Mouse (Mus musculus) heart, embryonic 14.5 days (tissue): ENCODE data around the gene Coro1c. TPM values are rescaled to one million over a fixed set of nuclear protein-coding genes. Genes with fewer than 3 reads are reported as not detected.

ENCODE experiments used
- ATAC-seq: fragments of 200-750 bp; cut with Nextera tagmentation; 2 replicates; pipeline ENCODE4 v1.8.0; 2017; ENCODE audit warnings: low read depth, moderate TSS enrichment; ENCODE audit not compliant: insufficient number of reproducible peaks, insufficient read depth, low FRiP score
- H3K27ac ChIP-seq, 2 experiments: fragments of 200-500 bp in 1 of 2; fragments of 300-500 bp in 1 of 2; sonication (generic) in 1 of 2; replicated peaks in 1 of 2; 2 replicates each; pipeline ENCODE4 v1.5.1; 2012 to 2014; ENCODE audit warnings: low read depth in 2 of 2, low read length in 2 of 2, control low read depth in 1 of 2, mild to moderate bottlenecking in 1 of 2, mixed read lengths in 1 of 2; ENCODE audit not compliant: control insufficient read depth in 1 of 2, insufficient read depth in 1 of 2
- H3K27me3 ChIP-seq: fragments of 300-500 bp; sonication (generic); 2 replicates; pipeline ENCODE4 v1.6.1; 2014; ENCODE audit warnings: mild to moderate bottlenecking, low read length, control low read depth; ENCODE audit not compliant: control insufficient read depth, insufficient read depth
- H3K36me3 ChIP-seq: fragments of 300-500 bp; sonication (generic); 2 replicates; pipeline ENCODE4 v1.6.1; 2014; ENCODE audit warnings: mild to moderate bottlenecking, control low read depth, low read length, mixed read lengths; ENCODE audit not compliant: control insufficient read depth, insufficient read depth
- H3K4me1 ChIP-seq, 2 experiments: fragments of 200-500 bp in 1 of 2; fragments of 300-500 bp in 1 of 2; sonication (generic) in 1 of 2; 2 replicates each; pipeline ENCODE4 v1.6.1; 2012 to 2014; ENCODE audit warnings: low read length in 2 of 2, control low read depth in 1 of 2, mixed read lengths in 1 of 2; ENCODE audit not compliant: control insufficient read depth in 2 of 2, insufficient read depth in 2 of 2
- H3K4me2 ChIP-seq: fragments of 300-500 bp; sonication (generic); 2 replicates; pipeline ENCODE4 v1.6.1; 2014; ENCODE audit warnings: mild to moderate bottlenecking, low read length
- H3K4me3 ChIP-seq, 2 experiments: fragments of 200-500 bp in 1 of 2; fragments of 300-500 bp in 1 of 2; sonication (generic) in 1 of 2; 2 replicates each; pipeline ENCODE4 v1.5.1; 2012 to 2014; ENCODE audit warnings: low read length in 2 of 2, mild to moderate bottlenecking in 2 of 2, control low read depth in 1 of 2, low read depth in 1 of 2, moderate library complexity in 1 of 2; ENCODE audit not compliant: control insufficient read depth in 1 of 2, insufficient read depth in 1 of 2
- H3K9ac ChIP-seq: fragments of 300-500 bp; sonication (generic); 2 replicates; pipeline ENCODE4 v1.6.1; 2014; ENCODE audit warnings: mild to moderate bottlenecking, low read length
- H3K9me3 ChIP-seq: fragments of 300-500 bp; sonication (generic); 2 replicates; pipeline ENCODE4 v1.6.1; 2016; ENCODE audit warnings: low read length, control low read depth; ENCODE audit not compliant: control insufficient read depth
- WGBS: fragments of 180-500 bp; shearing (Covaris S2); extraction: QIAGEN DNeasy Blood & Tissue Kit; methylation state at CpG from one replicate; pipeline ENCODE4 v1.1.7; 2014; 5-methylcytosine and 5-hydroxymethylcytosine counted together
- polyA plus RNA-seq: library from polyadenylated mRNA; unstranded; fragments of >200 nt; fragmentation: Nextera tagmentation; extraction: Ambion mirVana; gene quantifications from 2 replicates; pipeline ENCODE4 v1.2.1, GENCODE M21; 2014

The Coro1c gene
- polyA plus RNA-seq, 1 experiment from 2014 or later: 84.9 TPM

- WGBS: 88% methylated on average over 10 of the region's 10 CpGs
- H3K36me3 ChIP-seq: peaks cover 39% of the 10 kb centered on the region
- H3K9ac ChIP-seq: peak overlapping the region; percentile 68
- no peak for ATAC-seq
- H3K9me3 ChIP-seq: no peaks in the 10 kb centered on the region
- peak overlapping the region; percentile 95 for H3K27ac ChIP-seq
- H3K4me2 ChIP-seq: 0 out of 2 replicates have a peak overlapping the region, but pooled peaks have one; percentile 12
- H3K27me3 ChIP-seq: no peaks in the 10 kb centered on the region
- H3K4me3 ChIP-seq: no peak overlapping the region
- peaks cover 54 to 74% of the 10 kb centered on the region in 2 experiments for H3K4me1 ChIP-seq
Observed at GRCm38 (mm10) chr5:113855117-113855516, 53.4 kb downstream of the Coro1c start.

GRCm38 (mm10) chr5:113854494-113854893 lies 54.1 kb downstream of the Coro1c start:
- 36% methylated on average over 14 of the region's 14 CpGs for whole genome bisulfite sequencing
- Histone ChIP-seq H3K9ac (no peak overlapping the region), H3K27ac (peak overlapping the region in 1 of 2 experiments; percentile 95; a peak in 2 of 4 replicates), H3K4me3 (no peak overlapping the region), H3K36me3 (peaks cover 46% of the 10 kb centered on the region), H3K9me3 (no peaks in the 10 kb centered on the region), H3K4me1 (peaks cover 53 to 70% of the 10 kb centered on the region in 2 experiments), H3K27me3 (no peaks in the 10 kb centered on the region), H3K4me2 (no peak overlapping the region)
- ATAC-seq: no peak

GRCm38 (mm10) chr5:113853541-113853940 lies 55.0 kb downstream of the Coro1c start:
- H3K27ac ChIP-seq: peak overlapping the region; percentile 71 to 73
- no peaks in the 10 kb centered on the region for H3K27me3 ChIP-seq
- H3K4me2 ChIP-seq: no peak overlapping the region
- peaks cover 55% of the 10 kb centered on the region for H3K36me3 ChIP-seq
- H3K4me1 ChIP-seq: peaks cover 43 to 60% of the 10 kb centered on the region in 2 experiments
- ATAC-seq: no peak
- peak overlapping the region; percentile 32; the same call in 1 of the 2 replicates for H3K9ac ChIP-seq
- WGBS: 35% methylated on average over 10 of the region's 10 CpGs
- H3K9me3 ChIP-seq: no peaks in the 10 kb centered on the region
- no peak overlapping the region for H3K4me3 ChIP-seq

GRCm38 (mm10) chr5:113852463-113852862 lies 56.1 kb downstream of the Coro1c start:
- no peaks in the 10 kb centered on the region for H3K9me3 ChIP-seq
- H3K4me3 ChIP-seq: no peak overlapping the region
- H3K36me3 ChIP-seq: peaks cover 62% of the 10 kb centered on the region
- peaks cover 37 to 50% of the 10 kb centered on the region in 2 experiments for H3K4me1 ChIP-seq
- no peak for ATAC-seq
- no peaks in the 10 kb centered on the region for H3K27me3 ChIP-seq
- 85% methylated on average over 7 of the region's 7 CpGs for WGBS
- H3K27ac ChIP-seq: no peak overlapping the region
- no peak overlapping the region for H3K4me2 ChIP-seq
- H3K9ac ChIP-seq: no peak overlapping the region

- Histone ChIP-seq H3K27me3 (no peaks in the 10 kb centered on the region), H3K9me3 (no peaks in the 10 kb centered on the region), H3K4me2 (no peak overlapping the region), H3K27ac (no peak overlapping the region; a peak in 1 of 4 replicates), H3K9ac (no peak overlapping the region), H3K36me3 (peaks cover 65% of the 10 kb centered on the region), H3K4me3 (no peak overlapping the region), H3K4me1 (peaks cover 22 to 33% of the 10 kb centered on the region in 2 experiments)
- ATAC-seq: no peak
- 56% methylated on average over 8 of the region's 8 CpGs for WGBS
Observed at GRCm38 (mm10) chr5:113850680-113851230, 57.8 kb downstream of the Coro1c start.

- no peak overlapping the region for H3K9ac ChIP-seq
- no peaks in the 10 kb centered on the region for H3K9me3 ChIP-seq
- ATAC-seq: no peak
- H3K36me3 ChIP-seq: peaks cover 94% of the 10 kb centered on the region
- 87% methylated on average over 9 of the region's 9 CpGs for WGBS
- H3K4me1 ChIP-seq: peaks cover 2 to 8% of the 10 kb centered on the region in 2 experiments; a peak in 3 of 4 replicates
- no peak overlapping the region for H3K4me3 ChIP-seq
- no peak overlapping the region for H3K27ac ChIP-seq
- no peaks in the 10 kb centered on the region for H3K27me3 ChIP-seq
- H3K4me2 ChIP-seq: no peak overlapping the region
Observed at GRCm38 (mm10) chr5:113847636-113848035, 60.9 kb downstream of the Coro1c start.

GRCm38 (mm10) chr5:113846656-113847055 lies 61.9 kb downstream of the Coro1c start:
- Histone ChIP-seq H3K27ac (no peak overlapping the region), H3K27me3 (no peaks in the 10 kb centered on the region), H3K36me3 (peaks cover 99% of the 10 kb centered on the region), H3K4me2 (no peak overlapping the region), H3K9me3 (no peaks in the 10 kb centered on the region), H3K9ac (no peak overlapping the region), H3K4me3 (no peak overlapping the region), H3K4me1 (peaks cover 2 to 8% of the 10 kb centered on the region in 2 experiments; a peak in 3 of 4 replicates)
- 89% methylated on average over 8 of the region's 8 CpGs for WGBS
- no peak for ATAC-seq

GRCm38 (mm10) chr5:113845627-113846026 lies 62.9 kb downstream of the Coro1c start:
- Histone ChIP-seq H3K36me3 (peaks cover 92% of the 10 kb centered on the region), H3K4me3 (no peak overlapping the region), H3K27me3 (no peaks in the 10 kb centered on the region), H3K9me3 (no peaks in the 10 kb centered on the region), H3K4me1 (peaks cover 2 to 3% of the 10 kb centered on the region in 2 experiments; a peak in 1 of 4 replicates), H3K4me2 (no peak overlapping the region), H3K27ac (no peak overlapping the region), H3K9ac (no peak overlapping the region)
- no peak for ATAC-seq
- WGBS: 89% methylated on average over 8 of the region's 8 CpGs
